Mouse (Mus musculus): ENCODE results near the gene Scaf11. TPM values are rescaled to one million over a fixed set of nuclear protein-coding genes. Genes with fewer than 3 reads are reported as not detected.

The Scaf11 gene
- polyA plus RNA-seq, 1 experiment from 2014 or later = 92.5 TPM

GRCm38 (mm10) chr15:96382223-96382622 is 78.4 kb downstream of the Scaf11 start:
- no peak for ATAC-seq (ENCODE audit: low FRiP score, low read depth)
- Histone ChIP-seq H3K9me3 (no peaks in the 10 kb centered on the region), H3K4me1 (0 out of 2 replicates have a peak, but pooled peaks cover 2% of the 10 kb centered on the region), H3K4me3 (no peak overlapping the region), H3K27me3 (no peaks in the 10 kb centered on the region), H3K4me2 (replicated peaks) (no peak overlapping the region), H3K9ac (replicated peaks) (no peak overlapping the region), H3K36me3 (peaks cover 53% of the 10 kb centered on the region), H3K27ac (replicated peaks) (no peak overlapping the region)
- 91% methylated on average over 11 of the region's 11 CpGs for WGBS

- no peak for ATAC-seq (ENCODE audit: low FRiP score, low read depth)
- Histone ChIP-seq H3K4me3 (no peak overlapping the region), H3K27me3 (no peaks in the 10 kb centered on the region), H3K9ac (replicated peaks) (no peak overlapping the region), H3K36me3 (peaks cover 41% of the 10 kb centered on the region), H3K27ac (replicated peaks) (no peak overlapping the region), H3K4me2 (replicated peaks) (no peak overlapping the region), H3K9me3 (no peaks in the 10 kb centered on the region), H3K4me1 (no peaks in the 10 kb centered on the region)
- WGBS = 95% methylated on average over 7 of the region's 7 CpGs
These were observed 82.9 kb downstream of the Scaf11 start for GRCm38 (mm10) chr15:96377701-96378100.

DNA sequence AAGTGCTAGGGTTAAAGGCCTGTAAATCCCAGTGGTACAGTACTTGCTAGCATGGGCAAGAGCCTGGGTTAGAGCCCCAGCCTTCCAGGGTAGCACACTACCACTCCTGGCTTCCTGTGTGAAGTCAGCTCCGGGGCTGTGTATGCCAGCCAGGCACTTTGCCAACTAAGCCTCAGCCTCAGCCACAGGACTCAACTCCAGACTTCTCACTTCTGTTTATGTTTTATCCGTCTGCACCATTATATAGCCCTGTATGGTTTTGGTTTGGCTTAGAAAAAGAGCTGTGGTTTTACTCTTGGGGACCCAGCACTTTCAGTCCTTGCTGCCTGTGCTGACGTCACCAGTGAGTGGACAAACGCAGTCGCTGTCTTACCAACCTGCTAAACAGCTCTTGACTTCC is 83.4 kb downstream of the Scaf11 start:
- peaks cover 46% of the 10 kb centered on the region for H3K36me3 ChIP-seq
- no peaks in the 10 kb centered on the region for H3K9me3 ChIP-seq
- ATAC-seq (ENCODE audit: low FRiP score, low read depth) = no peak
- H3K9ac ChIP-seq (replicated peaks) = no peak overlapping the region
- no peak overlapping the region for H3K4me2 ChIP-seq (replicated peaks)
- no peaks in the 10 kb centered on the region for H3K27me3 ChIP-seq
- H3K4me1 ChIP-seq = no peaks in the 10 kb centered on the region
- H3K4me3 ChIP-seq = no peak overlapping the region
- whole genome bisulfite sequencing = 92% methylated on average over 5 of the region's 5 CpGs
- no peak overlapping the region for H3K27ac ChIP-seq (replicated peaks)

GRCm38 (mm10) chr15:96376214-96376613 is 84.4 kb downstream of the Scaf11 start:
- 96% methylated on average over 2 of the region's 2 CpGs for WGBS
- no peak for ATAC-seq (ENCODE audit: low FRiP score, low read depth)
- H3K4me2 ChIP-seq (replicated peaks) = no peak overlapping the region
- no peaks in the 10 kb centered on the region for H3K27me3 ChIP-seq
- no peak overlapping the region for H3K9ac ChIP-seq (replicated peaks)
- no peaks in the 10 kb centered on the region for H3K9me3 ChIP-seq
- peaks cover 51% of the 10 kb centered on the region for H3K36me3 ChIP-seq
- no peak overlapping the region for H3K4me3 ChIP-seq
- H3K27ac ChIP-seq (replicated peaks) = no peak overlapping the region
- H3K4me1 ChIP-seq = no peaks in the 10 kb centered on the region

DNA sequence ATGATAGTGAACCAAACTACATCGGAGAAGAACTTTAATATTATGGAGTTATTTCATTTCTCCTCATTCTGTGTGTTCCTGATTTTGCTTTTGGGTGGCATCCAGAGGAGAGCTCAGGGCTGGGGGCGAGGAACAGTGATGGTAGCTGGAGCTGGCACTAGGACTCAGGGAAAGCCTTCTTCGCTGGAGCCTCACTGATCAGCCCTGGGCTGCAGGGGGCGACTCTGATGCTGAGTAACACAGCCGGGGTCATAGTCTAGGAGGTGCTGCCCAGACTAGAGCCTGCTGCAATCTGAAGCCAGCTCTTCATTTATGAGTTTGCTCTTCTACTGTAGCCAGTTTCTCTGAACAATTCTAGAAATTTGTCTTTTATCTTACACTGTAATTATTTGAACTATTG is 87.5 kb downstream of the Scaf11 start:
- WGBS = 85% methylated on average over 5 of the region's 5 CpGs
- Histone ChIP-seq H3K27me3 (no peaks in the 10 kb centered on the region), H3K4me1 (no peaks in the 10 kb centered on the region), H3K9me3 (no peaks in the 10 kb centered on the region), H3K27ac (replicated peaks) (no peak overlapping the region), H3K9ac (replicated peaks) (no peak overlapping the region), H3K4me3 (no peak overlapping the region), H3K36me3 (peaks cover 66% of the 10 kb centered on the region), H3K4me2 (replicated peaks) (no peak overlapping the region)
- ATAC-seq (ENCODE audit: low FRiP score, low read depth) = no peak

GRCm38 (mm10) chr15:96372628-96373027 is 88.0 kb downstream of the Scaf11 start:
- H3K36me3 ChIP-seq = peaks cover 66% of the 10 kb centered on the region
- 95% methylated on average over 6 of the region's 6 CpGs for whole genome bisulfite sequencing
- H3K27me3 ChIP-seq = no peaks in the 10 kb centered on the region
- no peak overlapping the region for H3K9ac ChIP-seq (replicated peaks)
- H3K4me3 ChIP-seq = no peak overlapping the region
- no peak for ATAC-seq (ENCODE audit: low FRiP score, low read depth)
- H3K4me1 ChIP-seq = no peaks in the 10 kb centered on the region
- H3K4me2 ChIP-seq (replicated peaks) = no peak overlapping the region
- no peaks in the 10 kb centered on the region for H3K9me3 ChIP-seq
- H3K27ac ChIP-seq (replicated peaks) = no peak overlapping the region

GRCm38 (mm10) chr15:96371311-96371710 is 89.3 kb downstream of the Scaf11 start:
- H3K27ac ChIP-seq (replicated peaks) = no peak overlapping the region
- H3K4me2 ChIP-seq (replicated peaks) = no peak overlapping the region
- peaks cover 70% of the 10 kb centered on the region for H3K36me3 ChIP-seq
- no peak overlapping the region for H3K9ac ChIP-seq (replicated peaks)
- H3K9me3 ChIP-seq = no peaks in the 10 kb centered on the region
- H3K27me3 ChIP-seq = no peaks in the 10 kb centered on the region
- 96% methylated on average over 18 of the region's 18 CpGs for WGBS
- no peak overlapping the region for H3K4me3 ChIP-seq
- no peaks in the 10 kb centered on the region for H3K4me1 ChIP-seq
- ATAC-seq (ENCODE audit: low FRiP score, low read depth) = no peak

GRCm38 (mm10) chr15:96366176-96366963 is 94.3 kb downstream of the Scaf11 start:
- H3K4me2 ChIP-seq (replicated peaks) = no peak overlapping the region
- H3K36me3 ChIP-seq = peaks cover 81% of the 10 kb centered on the region
- H3K4me1 ChIP-seq = no peaks in the 10 kb centered on the region
- H3K9ac ChIP-seq (replicated peaks) = no peak overlapping the region
- no peak overlapping the region for H3K27ac ChIP-seq (replicated peaks)
- no peak for ATAC-seq (ENCODE audit: low FRiP score, low read depth)
- no peaks in the 10 kb centered on the region for H3K27me3 ChIP-seq
- H3K4me3 ChIP-seq = no peak overlapping the region
- H3K9me3 ChIP-seq = no peaks in the 10 kb centered on the region
- 88% methylated on average over 11 of the region's 11 CpGs for WGBS

- WGBS = 73% methylated on average over 3 of the region's 3 CpGs
- Histone ChIP-seq H3K9me3 (no peaks in the 10 kb centered on the region), H3K4me2 (replicated peaks) (no peak overlapping the region), H3K9ac (replicated peaks) (no peak overlapping the region), H3K4me3 (no peak overlapping the region), H3K36me3 (peaks cover 78% of the 10 kb centered on the region), H3K27ac (replicated peaks) (no peak overlapping the region), H3K4me1 (no peaks in the 10 kb centered on the region), H3K27me3 (no peaks in the 10 kb centered on the region)
- no peak for ATAC-seq (ENCODE audit: low FRiP score, low read depth)
These were observed 95.3 kb downstream of the Scaf11 start for GRCm38 (mm10) chr15:96365351-96365750.

Small RNA genes lying within 50 kb of the gene (microRNA-seq; reads per million reads assigned to microRNA genes)
- gene Gm25397 = not detected

Other genes with a start within 250 kb of the Scaf11 start
- 35.1 and 37.5 TPM in 2 replicates for gene Arid2, start 173.3 kb downstream of the Scaf11 start, polyA plus RNA-seq (2016; fragmentation: Nextera tagmentation; extraction: Ambion mirVana)
- 149 and 150 TPM in 2 replicates for gene Slc38a1, start 182.1 kb upstream of the Scaf11 start, polyA plus RNA-seq (2016; fragmentation: Nextera tagmentation; extraction: Ambion mirVana)
- gene Slc38a2, start 238.9 kb upstream of the Scaf11 start, polyA plus RNA-seq (2016; fragmentation: Nextera tagmentation; extraction: Ambion mirVana) = 190 and 201 TPM in 2 replicates